Mouse (Mus musculus) CD8-positive naive resting alpha-beta T cell, adult 2 months (primary cell): ENCODE results near the gene Zfp82.

ENCODE experiments used
- DNase-seq, 2 experiments: peaks; one replicate each; pipeline ENCODE4 v3.0.0; 2022; ENCODE audit warnings: low read depth in 2 of 2, low spot score in 2 of 2

The Zfp82 gene

GRCm38 (mm10) chr7:30050882-30051548 lies 21.7 kb downstream of the Zfp82 start, which contains the start of gene Zfp14:
TSS of gene Zfp14 (minus strand) at chr7:30051380.
- peak; percentile 68 to 73 for DNase-seq

- DNase-seq = no peak
These were observed 24.6 kb downstream of the Zfp82 start for GRCm38 (mm10) chr7:30048126-30048525.

- DNase-seq = no peak
These were observed 28.3 kb downstream of the Zfp82 start for GRCm38 (mm10) chr7:30044354-30044753.

GRCm38 (mm10) chr7:30034331-30034730 lies 38.4 kb downstream of the Zfp82 start:
- no peak for DNase-seq

GRCm38 (mm10) chr7:30031379-30031778 lies 41.3 kb downstream of the Zfp82 start:
- no peak for DNase-seq

- no peak for DNase-seq
These were observed 42.0 kb downstream of the Zfp82 start for GRCm38 (mm10) chr7:30030677-30031076.

- DNase-seq = no peak
These were observed 44.1 kb downstream of the Zfp82 start for GRCm38 (mm10) chr7:30028572-30028971.

GRCm38 (mm10) chr7:30027331-30027730 lies 45.4 kb downstream of the Zfp82 start:
- no peak for DNase-seq

- DNase-seq = no peak
These were observed 47.3 kb downstream of the Zfp82 start for GRCm38 (mm10) chr7:30025358-30025757.

GRCm38 (mm10) chr7:30023800-30024199 lies 48.9 kb downstream of the Zfp82 start:
- no peak for DNase-seq

GRCm38 (mm10) chr7:30023324-30023723 lies 49.4 kb downstream of the Zfp82 start:
- no peak for DNase-seq

- DNase-seq = no peak
These were observed 53.2 kb downstream of the Zfp82 start for GRCm38 (mm10) chr7:30019543-30019942.

- no peak for DNase-seq
These were observed 55.5 kb downstream of the Zfp82 start for GRCm38 (mm10) chr7:30017226-30017625.

GRCm38 (mm10) chr7:30012956-30013363 lies 59.7 kb downstream of the Zfp82 start:
- DNase-seq = peak; percentile 5 to 35

GRCm38 (mm10) chr7:30010551-30011195 lies 62.0 kb downstream of the Zfp82 start:
- no peak for DNase-seq

- no peak for DNase-seq
These were observed 63.2 kb downstream of the Zfp82 start for GRCm38 (mm10) chr7:30009321-30010085.

GRCm38 (mm10) chr7:30008020-30008690 lies 64.5 kb downstream of the Zfp82 start:
- DNase-seq = no peak

GRCm38 (mm10) chr7:30007601-30008000 lies 65.1 kb downstream of the Zfp82 start:
- no peak for DNase-seq
